Mouse (Mus musculus): Measurements from ENCODE around the gene Tspan9.

Gene Tspan9

DNA sequence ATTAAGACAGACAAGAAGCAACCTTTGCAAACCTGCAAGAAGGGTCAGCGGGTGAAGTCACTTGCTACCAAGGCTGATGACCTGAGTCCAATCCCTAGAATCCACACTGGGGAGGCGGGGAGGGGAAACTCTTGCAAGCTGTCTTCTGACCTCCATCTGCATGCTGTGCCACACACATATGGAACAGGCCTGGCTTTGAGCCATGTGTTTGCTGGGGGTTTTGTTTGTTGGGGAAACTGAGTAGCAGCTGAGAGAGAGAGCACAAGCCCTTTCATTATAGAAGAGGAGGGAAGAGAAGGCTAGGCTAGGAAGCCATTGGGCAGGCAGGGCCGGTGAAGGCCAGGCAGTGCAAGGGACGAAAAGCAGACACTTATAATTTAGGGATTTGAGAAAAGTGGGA, 123.3 kb downstream of the Tspan9 start:
- DNase-seq (ENCODE audit: low read depth, low spot score) = no peak

DNA sequence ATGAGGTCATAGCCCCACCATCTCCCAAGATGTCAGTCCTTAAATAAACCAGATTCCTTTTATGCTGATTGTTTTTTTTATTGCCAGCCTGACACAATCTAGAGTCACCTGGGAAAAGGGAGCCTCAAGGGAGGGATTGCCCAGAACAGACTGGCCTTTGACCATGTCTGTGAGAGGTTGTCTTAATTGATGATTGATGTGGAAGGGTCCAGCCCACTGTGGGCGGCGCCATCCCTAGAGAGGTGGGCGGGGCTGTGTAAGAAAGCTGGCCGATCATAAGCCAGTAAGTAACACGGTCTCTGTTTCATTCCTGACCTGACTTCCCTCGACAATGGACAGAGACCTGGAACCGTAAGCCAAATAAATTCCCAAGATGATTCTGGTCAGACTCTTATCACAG, 124.3 kb downstream of the Tspan9 start:
- no peak for DNase-seq (ENCODE audit: low read depth, low spot score)

DNA sequence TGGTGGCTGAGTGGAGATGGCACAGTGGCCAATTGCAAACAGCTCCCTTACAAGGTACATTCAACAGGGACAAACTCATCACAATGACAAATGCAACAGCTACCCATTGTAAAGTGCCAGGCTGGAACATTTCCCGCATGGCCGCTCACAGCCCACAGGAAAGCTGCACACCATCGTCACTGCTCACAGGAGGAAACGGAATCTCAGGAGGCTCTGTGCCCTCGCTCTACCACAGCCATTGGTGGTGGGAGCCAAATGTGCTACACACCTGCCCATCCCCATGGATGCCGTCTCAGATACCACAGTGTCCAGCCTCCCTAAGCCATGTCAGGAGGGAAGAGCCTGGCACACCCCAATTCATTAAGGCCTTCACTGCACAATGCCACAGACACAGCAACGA, 128.1 kb downstream of the Tspan9 start:
- no peak for DNase-seq (ENCODE audit: low read depth, low spot score)

- DNase-seq (ENCODE audit: low read depth, low spot score) = no peak
Observed at GRCm38 (mm10) chr6:128011781-128012180, 131.6 kb downstream of the Tspan9 start.

DNA sequence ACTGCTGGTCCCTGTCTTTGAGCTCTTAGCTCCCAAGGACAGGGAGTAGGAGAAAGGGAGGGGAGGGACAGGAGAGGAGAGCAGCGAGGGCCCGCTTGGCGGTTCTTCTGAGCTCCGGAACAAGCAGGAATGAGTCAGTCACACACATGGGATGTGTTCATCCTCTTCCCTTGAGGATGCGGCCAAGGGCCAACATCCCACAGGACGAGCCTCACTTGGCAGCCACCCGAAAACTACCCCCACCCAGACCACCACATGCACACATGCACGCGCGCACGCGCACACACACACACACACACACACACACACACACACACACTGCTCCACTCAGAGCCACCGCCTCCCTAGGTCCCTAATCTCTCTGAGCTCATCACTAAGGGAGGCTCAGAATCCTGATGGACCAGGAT, 132.3 kb downstream of the Tspan9 start:
- DNase-seq (ENCODE audit: low read depth, low spot score) = no peak

- DNase-seq (ENCODE audit: low read depth, low spot score) = no peak
Observed at GRCm38 (mm10) chr6:128010135-128010971, 133.0 kb downstream of the Tspan9 start.

- DNase-seq (ENCODE audit: low read depth, low spot score) = no peak
Observed at GRCm38 (mm10) chr6:128007982-128008562, 135.3 kb downstream of the Tspan9 start.

DNA sequence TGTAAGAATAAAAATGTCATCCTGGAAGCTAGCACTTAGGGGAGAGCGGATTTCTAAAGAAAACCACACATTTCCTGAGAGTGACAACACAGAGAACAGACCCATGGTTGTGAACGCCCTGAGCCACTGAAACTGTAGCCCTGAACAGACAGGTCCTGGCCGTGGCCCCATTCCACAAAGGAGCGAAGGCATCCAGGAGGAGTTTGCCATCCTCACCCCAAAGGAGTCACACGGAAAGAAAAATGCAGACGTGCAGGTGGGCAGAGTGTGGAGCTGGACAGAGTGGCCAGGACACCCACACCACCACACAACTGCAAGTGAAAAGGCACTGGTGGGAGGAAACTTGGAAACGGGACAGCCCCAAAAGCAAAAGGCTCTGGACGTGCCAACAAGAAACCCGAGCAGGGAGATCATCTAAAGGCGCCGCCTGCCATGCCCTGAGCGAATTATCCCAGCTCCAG, 136.1 kb downstream of the Tspan9 start:
- no peak for DNase-seq (ENCODE audit: low read depth, low spot score)

- DNase-seq (ENCODE audit: low read depth, low spot score) = no peak
Observed at GRCm38 (mm10) chr6:128006156-128006555, 137.2 kb downstream of the Tspan9 start.

DNA sequence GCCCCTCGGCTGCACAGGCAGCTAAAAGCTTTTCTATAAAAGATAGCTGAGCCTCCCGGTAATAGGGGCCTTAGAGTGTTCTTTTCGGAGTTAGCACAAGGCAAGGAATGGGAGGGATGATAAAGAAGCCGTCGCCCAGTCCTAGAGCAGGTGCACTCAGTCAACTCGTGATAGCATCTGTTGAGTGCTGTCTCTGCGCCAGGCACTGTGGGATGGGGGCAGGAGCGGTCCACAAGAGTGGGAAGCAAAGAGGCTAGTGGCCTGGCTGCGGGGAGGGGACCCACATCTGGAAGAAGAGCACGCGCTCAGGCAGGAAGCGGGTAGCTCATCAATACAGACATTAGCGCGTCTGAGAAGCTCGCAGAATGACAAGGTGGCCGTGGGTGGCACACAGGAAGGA, 138.8 kb downstream of the Tspan9 start:
- DNase-seq (ENCODE audit: low read depth, low spot score) = no peak

- no peak for DNase-seq (ENCODE audit: low read depth, low spot score)
Observed at GRCm38 (mm10) chr6:128003542-128003941, 139.9 kb downstream of the Tspan9 start.

DNA sequence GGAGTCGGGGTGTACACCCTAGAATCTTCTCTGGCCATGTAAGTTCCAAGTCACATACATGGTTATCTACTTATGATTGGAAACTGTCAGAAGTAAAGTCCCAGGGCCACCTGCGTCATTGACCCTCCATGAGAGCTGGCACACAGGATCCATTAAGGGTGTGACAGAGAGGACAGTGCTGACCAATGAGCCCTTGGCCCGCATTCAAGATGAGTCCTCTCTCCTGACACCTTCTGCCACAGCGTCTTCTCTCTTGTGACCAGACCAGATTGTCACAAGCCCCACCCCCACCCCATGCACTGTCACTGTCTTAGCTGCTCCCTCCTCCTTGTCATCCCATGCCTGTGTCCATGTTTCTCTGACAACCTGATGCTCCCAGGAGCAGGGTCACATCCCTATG, 140.7 kb downstream of the Tspan9 start:
- no peak for DNase-seq (ENCODE audit: low read depth, low spot score)

- DNase-seq (ENCODE audit: low read depth, low spot score) = no peak
Observed at GRCm38 (mm10) chr6:128002104-128002503, 141.3 kb downstream of the Tspan9 start.

GRCm38 (mm10) chr6:128001587-128001986, 141.8 kb downstream of the Tspan9 start:
- DNase-seq (ENCODE audit: low read depth, low spot score) = no peak

DNA sequence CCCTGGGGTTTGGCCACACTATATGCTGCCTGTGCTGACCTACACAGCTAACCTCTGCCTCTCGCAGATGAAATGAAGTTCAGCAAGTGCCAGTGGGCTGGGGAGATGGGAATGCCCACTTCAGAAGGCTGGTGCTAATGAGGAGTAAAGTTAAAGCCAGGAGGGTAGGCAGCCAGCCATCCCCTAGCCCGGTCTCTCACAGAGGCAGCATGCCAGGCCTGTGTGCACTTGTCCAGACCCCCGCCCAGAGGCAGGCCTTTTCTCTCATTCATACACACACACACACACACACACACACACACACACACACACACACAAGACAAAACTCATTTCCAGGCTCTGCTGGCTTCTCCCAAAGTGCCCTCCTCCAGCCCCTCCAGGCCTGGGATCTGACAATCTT, 142.6 kb downstream of the Tspan9 start:
- no peak for DNase-seq (ENCODE audit: low read depth, low spot score)

- DNase-seq (ENCODE audit: low read depth, low spot score) = no peak
Observed at GRCm38 (mm10) chr6:127999118-127999517, 144.3 kb downstream of the Tspan9 start.

DNA sequence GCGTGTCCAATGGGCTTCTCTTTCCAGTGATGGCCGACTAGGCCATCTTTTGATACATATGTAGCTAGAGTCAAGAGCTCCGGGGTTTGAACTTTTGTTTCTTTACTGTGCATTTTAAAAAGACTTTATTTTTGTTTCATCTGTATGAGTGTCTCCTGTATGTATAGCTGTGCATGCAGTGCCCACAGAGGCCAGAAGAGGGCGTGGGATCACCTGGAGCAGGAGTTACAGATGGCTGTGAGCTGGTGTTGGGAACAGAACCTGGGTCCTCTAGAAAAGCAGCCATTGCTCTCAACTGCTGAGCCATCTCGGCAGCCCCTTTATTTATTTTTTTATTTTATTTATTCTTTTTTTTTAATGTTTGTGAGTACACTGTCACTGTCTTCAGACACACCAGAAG, 146.5 kb downstream of the Tspan9 start:
- DNase-seq (ENCODE audit: low read depth, low spot score) = no peak

DNA sequence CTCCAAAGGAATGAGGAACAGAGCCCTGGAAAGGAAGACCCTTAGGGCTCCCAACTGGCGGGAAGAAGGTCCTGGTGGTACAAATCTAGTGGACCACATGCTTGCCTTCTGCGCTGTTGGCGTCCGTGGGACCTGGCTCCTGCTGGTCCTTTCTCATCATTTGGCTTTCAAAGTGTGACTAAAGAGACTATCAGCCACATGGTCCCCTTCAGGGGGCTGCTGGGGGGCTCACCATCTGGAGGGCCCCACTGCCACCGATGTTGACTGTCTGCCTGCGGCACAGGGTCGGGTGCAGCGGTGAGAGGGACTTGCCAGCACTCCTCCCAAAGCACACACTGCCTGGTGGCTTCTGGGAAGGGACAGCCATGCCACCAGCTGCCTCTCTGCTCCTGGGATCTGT, 150.4 kb downstream of the Tspan9 start:
- DNase-seq (ENCODE audit: low read depth, low spot score) = no peak

DNA sequence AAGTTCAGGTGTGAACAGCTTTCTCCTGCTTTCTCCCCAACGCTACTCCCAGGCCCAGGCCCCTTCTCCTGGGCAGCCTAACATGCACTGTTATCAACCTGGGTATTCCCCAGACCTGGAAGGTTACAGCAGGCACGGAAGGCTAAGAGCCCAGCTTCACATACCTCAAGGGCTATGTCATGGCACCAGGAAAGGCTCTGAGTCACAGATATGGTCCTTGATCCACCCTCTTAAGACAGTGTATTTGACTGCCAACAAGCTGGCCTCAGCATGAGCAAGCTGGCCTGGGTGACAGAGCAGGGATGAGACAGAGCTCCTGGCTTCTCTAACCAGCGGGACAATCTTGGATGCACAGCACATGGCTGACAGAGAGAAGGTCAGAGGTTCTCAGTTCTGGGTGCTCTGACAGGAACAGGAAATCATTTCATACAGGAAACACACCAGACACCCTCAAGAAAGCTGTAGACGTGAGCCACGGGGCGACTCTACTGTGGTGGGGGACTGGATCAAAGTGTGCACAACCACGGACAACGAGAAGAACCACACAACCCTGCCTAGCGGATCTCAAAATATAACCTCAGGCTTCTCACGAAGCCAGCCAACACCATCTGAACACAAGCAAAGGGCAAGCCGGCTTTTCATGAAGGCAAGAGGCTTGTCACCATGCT, 151.8 kb downstream of the Tspan9 start:
- DNase-seq (ENCODE audit: low read depth, low spot score) = no peak

- DNase-seq (ENCODE audit: low read depth, low spot score) = no peak
Observed at GRCm38 (mm10) chr6:127989624-127990212, 153.7 kb downstream of the Tspan9 start.

DNA sequence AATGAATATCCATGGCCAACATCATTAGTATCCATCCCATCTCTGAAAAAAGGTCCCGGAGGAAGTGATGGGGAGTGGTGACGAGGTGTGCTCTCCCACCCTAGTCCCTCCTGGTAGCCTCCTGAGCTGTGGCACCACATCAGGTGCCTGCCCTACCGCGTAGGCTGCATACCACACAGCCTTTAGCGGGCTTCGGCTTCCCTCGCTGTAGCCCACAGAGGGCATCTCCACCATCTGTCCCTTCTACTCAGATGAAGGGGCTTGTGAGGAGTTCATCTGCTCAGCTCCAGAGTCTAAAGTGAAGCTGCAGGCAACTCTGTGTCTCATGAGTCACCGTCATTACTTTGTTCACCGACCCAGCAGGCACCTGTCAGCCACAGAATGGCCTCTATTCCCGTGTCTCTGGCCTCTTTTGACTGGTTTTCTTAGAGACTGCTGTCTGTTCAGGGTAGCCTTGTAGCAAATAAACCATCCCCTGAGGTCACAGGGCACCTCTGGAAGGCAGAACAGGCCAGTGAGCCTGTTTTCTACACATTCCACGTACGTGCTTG, 154.4 kb downstream of the Tspan9 start:
- no peak for DNase-seq (ENCODE audit: low read depth, low spot score)

- DNase-seq (ENCODE audit: low read depth, low spot score) = no peak
Observed at GRCm38 (mm10) chr6:127987374-127987773, 156.0 kb downstream of the Tspan9 start.

All from retina, postnatal 7 days (tissue).